Mouse (Mus musculus) E14TG2a.4 (cell line): ENCODE measurements at regions not wholly inside any gene's neighbourhood (a gene's known extent, or its start where the extent isn't known, plus 50 kb on each side); places are given as distances from the start of the nearest gene placed in this dataset.

Experiments used
- CTCF ChIP-seq: conservative IDR thresholded peaks from 2 replicates; pipeline ENCODE4 v1.5.1; 2014; ENCODE audit warnings: low read length
- NANOG ChIP-seq: IDR thresholded peaks from 2 replicates; pipeline ENCODE4 v1.6.1; 2014; ENCODE audit warnings: borderline replicate concordance, low read length, mixed read lengths
- POU5F1 ChIP-seq: IDR thresholded peaks from 2 replicates; pipeline ENCODE4 v1.6.1; 2014; ENCODE audit warnings: low read length, borderline replicate concordance

DNA sequence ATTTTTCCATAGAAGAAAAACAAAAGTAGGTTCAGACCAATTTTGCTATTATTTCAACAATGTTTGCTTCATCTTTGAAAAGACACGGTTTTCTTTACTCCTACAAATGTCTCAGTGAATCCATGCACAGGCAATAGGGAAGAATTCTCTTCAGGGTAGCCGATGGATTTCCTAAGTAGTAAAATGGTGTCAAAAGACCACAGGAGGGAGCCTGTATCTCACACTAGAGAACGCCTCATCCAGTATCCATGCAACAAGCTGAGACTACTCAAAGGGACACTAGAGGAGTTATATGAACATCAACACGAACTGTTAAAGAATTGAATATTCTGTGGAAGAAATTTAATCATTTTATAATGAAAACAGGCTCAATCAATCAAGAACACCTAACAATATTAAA is 174.8 kb upstream of the Tacr3 start:
- TF ChIP-seq CTCF, result no peak
- TF ChIP-seq NANOG, result no peak
- TF ChIP-seq POU5F1, result no peak
